Mouse (Mus musculus) limb, embryonic 11.5 days (tissue): ENCODE results near the gene Smarcd2. TPM values are rescaled to one million over a fixed set of nuclear protein-coding genes. Genes with fewer than 3 reads are reported as not detected.
A peak's percentile ranks its signal among the peaks of the same experiment; 100 is the strongest.

Experiments used
- ATAC-seq: fragments of 200-750 bp; cut with Nextera tagmentation; 2 replicates; pipeline ENCODE4 v1.8.0; 2017; ENCODE audit warnings: low read depth; ENCODE audit not compliant: insufficient number of reproducible peaks, low FRiP score, low TSS enrichment
- DNase-seq: peaks from one replicate; pipeline ENCODE4 v3.0.0-alpha.2; 2015; ENCODE audit warnings: low spot score
- H3K27ac ChIP-seq: fragments of 300-500 bp; sonication (generic); replicated peaks from 2 replicates; pipeline ENCODE4 v1.5.1; 2014; ENCODE audit warnings: low read depth, mild to moderate bottlenecking, low read length
- H3K27me3 ChIP-seq: fragments of 300-500 bp; sonication (generic); 2 replicates; pipeline ENCODE4 v1.6.1; 2014; ENCODE audit warnings: mild to moderate bottlenecking, low read length, mixed read lengths; ENCODE audit not compliant: control insufficient read depth, insufficient read depth
- H3K36me3 ChIP-seq: fragments of 300-500 bp; sonication (generic); 2 replicates; pipeline ENCODE4 v1.6.1; 2014; ENCODE audit warnings: mild to moderate bottlenecking, low read length, moderate library complexity, mixed read lengths; ENCODE audit not compliant: control insufficient read depth, insufficient read depth
- H3K4me1 ChIP-seq: fragments of 300-500 bp; sonication (generic); 2 replicates; pipeline ENCODE4 v1.6.1; 2014; ENCODE audit warnings: low read length, mixed read lengths; ENCODE audit not compliant: control insufficient read depth, insufficient read depth
- H3K4me2 ChIP-seq: fragments of 300-500 bp; sonication (generic); 2 replicates; pipeline ENCODE4 v1.6.1; 2014; ENCODE audit warnings: low read depth, mild to moderate bottlenecking, moderate library complexity; ENCODE audit not compliant: severe bottlenecking
- H3K4me3 ChIP-seq: fragments of 300-500 bp; sonication (generic); 2 replicates; pipeline ENCODE4 v1.5.1; 2014; ENCODE audit warnings: low read depth, low read length
- H3K9ac ChIP-seq: fragments of 300-500 bp; sonication (generic); 2 replicates; pipeline ENCODE4 v1.6.1; 2014; ENCODE audit warnings: mild to moderate bottlenecking, low read length
- H3K9me3 ChIP-seq: fragments of 300-500 bp; sonication (generic); 2 replicates; pipeline ENCODE4 v1.6.1; 2016; ENCODE audit warnings: low read length; ENCODE audit not compliant: control insufficient read depth
- WGBS: fragments of 180-500 bp; shearing (Covaris S2); extraction: QIAGEN DNeasy Blood & Tissue Kit; methylation state at CpG from one replicate; pipeline ENCODE4 v1.1.7; 2014; 5-methylcytosine and 5-hydroxymethylcytosine counted together
- polyA plus RNA-seq: library from polyadenylated mRNA; unstranded; fragments of >200 nt; fragmentation: Nextera tagmentation; extraction: Ambion mirVana; gene quantifications from 2 replicates; pipeline ENCODE4 v1.2.1, GENCODE M21; 2014

Gene Smarcd2
- polyA plus RNA-seq: 82.6 and 84.8 TPM in 2 replicates

- no peaks in the 10 kb centered on the region for H3K36me3 ChIP-seq
- no peaks in the 10 kb centered on the region for H3K9me3 ChIP-seq
- no peaks in the 10 kb centered on the region for H3K27me3 ChIP-seq
- DNase-seq: peak; percentile 100
- H3K9ac ChIP-seq: peak within 1 kb of the TSS; percentile 96
- H3K27ac ChIP-seq: peak within 1 kb of the TSS; percentile 92
- H3K4me1 ChIP-seq: peaks cover 32% of the 10 kb centered on the region
- ATAC-seq: peak; percentile 91
- WGBS: under 1% methylated on average over 72 of the region's 72 CpGs
- peak within 1 kb of the TSS; percentile 63 for H3K4me2 ChIP-seq
- peak within 1 kb of the TSS; percentile 99 for H3K4me3 ChIP-seq
These were observed at the start of gene Smarcd2 for GRCm38 (mm10) chr11:106272644-106273310. TSS of gene Smarcd2 (minus strand) at chr11:106272972.

- Histone ChIP-seq H3K9ac (no peak overlapping the region), H3K4me2 (no peak overlapping the region), H3K4me1 (peaks cover 30% of the 10 kb centered on the region), H3K4me3 (no peak overlapping the region), H3K27me3 (no peaks in the 10 kb centered on the region), H3K27ac (no peak overlapping the region), H3K9me3 (no peaks in the 10 kb centered on the region), H3K36me3 (no peaks in the 10 kb centered on the region)
- 71% methylated on average over 21 of the region's 21 CpGs for WGBS
- no peak for ATAC-seq
- DNase-seq: no peak
These were observed 45.9 kb upstream of the Smarcd2 start for GRCm38 (mm10) chr11:106318406-106319366.

GRCm38 (mm10) chr11:106317801-106318200 lies 45.0 kb upstream of the Smarcd2 start:
- DNase-seq (no peak), ATAC-seq (no peak)
- Histone ChIP-seq H3K4me1 (peaks cover 39% of the 10 kb centered on the region), H3K4me3 (no peak overlapping the region), H3K36me3 (no peaks in the 10 kb centered on the region), H3K4me2 (no peak overlapping the region), H3K27ac (no peak overlapping the region), H3K9ac (no peak overlapping the region), H3K9me3 (no peaks in the 10 kb centered on the region), H3K27me3 (no peaks in the 10 kb centered on the region)
- WGBS: 74% methylated on average over 7 of the region's 7 CpGs

- ATAC-seq (no peak), DNase-seq (no peak)
- Histone ChIP-seq H3K9me3 (no peaks in the 10 kb centered on the region), H3K27ac (peak overlapping the region; percentile 14; the same call in 1 of the 2 replicates), H3K4me1 (peaks cover 40% of the 10 kb centered on the region), H3K9ac (no peak overlapping the region), H3K4me2 (peak overlapping the region; percentile 7; the same call in 1 of the 2 replicates), H3K36me3 (no peaks in the 10 kb centered on the region), H3K27me3 (no peaks in the 10 kb centered on the region), H3K4me3 (no peak overlapping the region)
- 20% methylated on average over 1 of the region's 1 CpGs for WGBS
These were observed 43.6 kb upstream of the Smarcd2 start for GRCm38 (mm10) chr11:106316416-106316815.

- no peak within 1 kb of the TSS; the same call in 1 of the 2 replicates for H3K4me2 ChIP-seq
- H3K4me1 ChIP-seq: peaks cover 40% of the 10 kb centered on the region
- no peaks in the 10 kb centered on the region for H3K36me3 ChIP-seq
- H3K27ac ChIP-seq: peak within 1 kb of the TSS; percentile 26; the same call in 1 of the 2 replicates
- DNase-seq (no peak), ATAC-seq (no peak)
- H3K9me3 ChIP-seq: no peaks in the 10 kb centered on the region
- WGBS: 20% methylated on average over 9 of the region's 9 CpGs
- H3K9ac ChIP-seq: no peak within 1 kb of the TSS
- no peak within 1 kb of the TSS for H3K4me3 ChIP-seq
- H3K27me3 ChIP-seq: no peaks in the 10 kb centered on the region
These were observed 41.6 kb upstream of the Smarcd2 start, which contains the start of gene Cd79b for GRCm38 (mm10) chr11:106314333-106314812. TSS of gene Cd79b (minus strand) at chr11:106314762.

GRCm38 (mm10) chr11:106313533-106313932 lies 40.8 kb upstream of the Smarcd2 start:
- no peaks in the 10 kb centered on the region for H3K36me3 ChIP-seq
- no peaks in the 10 kb centered on the region for H3K9me3 ChIP-seq
- no peak overlapping the region for H3K9ac ChIP-seq
- no peak overlapping the region; the same call in 1 of the 2 replicates for H3K4me2 ChIP-seq
- no peaks in the 10 kb centered on the region for H3K27me3 ChIP-seq
- no peak overlapping the region for H3K4me3 ChIP-seq
- 36% methylated on average over 5 of the region's 5 CpGs for WGBS
- ATAC-seq (no peak), DNase-seq (no peak)
- H3K27ac ChIP-seq: 0 out of 2 replicates have a peak overlapping the region, but pooled peaks have one; percentile 26
- peaks cover 40% of the 10 kb centered on the region for H3K4me1 ChIP-seq

- Histone ChIP-seq H3K9ac (no peak overlapping the region), H3K4me3 (no peak overlapping the region), H3K9me3 (no peaks in the 10 kb centered on the region), H3K4me2 (no peak overlapping the region), H3K27me3 (no peaks in the 10 kb centered on the region), H3K27ac (no peak overlapping the region), H3K36me3 (no peaks in the 10 kb centered on the region), H3K4me1 (peaks cover 19% of the 10 kb centered on the region)
- DNase-seq (no peak), ATAC-seq (no peak)
- WGBS: 70% methylated on average over 5 of the region's 5 CpGs
These were observed 37.4 kb upstream of the Smarcd2 start for GRCm38 (mm10) chr11:106310123-106310522.

- no peak overlapping the region for H3K9ac ChIP-seq
- H3K36me3 ChIP-seq: no peaks in the 10 kb centered on the region
- H3K27me3 ChIP-seq: no peaks in the 10 kb centered on the region
- H3K4me1 ChIP-seq: peaks cover 5% of the 10 kb centered on the region
- WGBS: 90% methylated on average over 11 of the region's 11 CpGs
- H3K27ac ChIP-seq: no peak overlapping the region
- DNase-seq (no peak), ATAC-seq (no peak)
- no peak overlapping the region for H3K4me3 ChIP-seq
- H3K9me3 ChIP-seq: no peaks in the 10 kb centered on the region
- H3K4me2 ChIP-seq: no peak overlapping the region
These were observed 35.4 kb upstream of the Smarcd2 start for GRCm38 (mm10) chr11:106308162-106308561.
